Mouse (Mus musculus): Measurements from ENCODE around the gene Rims3.

Gene Rims3

GRCm38 (mm10) chr4:120849451-120849850, 5.2 kb upstream of the Rims3 start:
- DNase-seq (ENCODE audit: low spot score in 2 of 2), result no peak

DNA sequence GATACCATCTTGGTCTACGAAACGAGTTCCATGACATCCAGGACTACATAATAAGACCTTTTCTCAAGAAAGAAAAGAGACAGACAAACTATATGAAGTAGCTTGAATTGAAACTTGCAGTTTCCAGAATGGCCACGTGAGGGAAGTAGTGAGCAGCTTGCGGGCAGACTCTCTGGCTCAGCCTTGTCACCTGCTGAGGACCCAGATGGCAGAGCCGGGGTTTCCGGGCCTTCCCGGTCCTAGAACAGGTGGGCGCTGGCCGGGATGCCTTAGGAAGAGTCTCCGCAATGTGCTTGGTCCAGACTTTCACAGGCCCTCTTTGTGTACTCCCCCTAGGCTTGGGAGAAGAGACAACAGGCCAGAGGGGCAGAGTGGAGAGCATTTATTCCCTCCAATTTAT, 3.7 kb upstream of the Rims3 start:
- peak; percentile 83 to 91 for DNase-seq (ENCODE audit: low spot score in 2 of 2)

GRCm38 (mm10) chr4:120855360-120856060, 894 bp downstream of the Rims3 start:
- no peak for DNase-seq (ENCODE audit: low spot score in 2 of 2)

GRCm38 (mm10) chr4:120856376-120856775, 1.8 kb downstream of the Rims3 start:
- DNase-seq (ENCODE audit: low spot score in 2 of 2), result no peak

DNA sequence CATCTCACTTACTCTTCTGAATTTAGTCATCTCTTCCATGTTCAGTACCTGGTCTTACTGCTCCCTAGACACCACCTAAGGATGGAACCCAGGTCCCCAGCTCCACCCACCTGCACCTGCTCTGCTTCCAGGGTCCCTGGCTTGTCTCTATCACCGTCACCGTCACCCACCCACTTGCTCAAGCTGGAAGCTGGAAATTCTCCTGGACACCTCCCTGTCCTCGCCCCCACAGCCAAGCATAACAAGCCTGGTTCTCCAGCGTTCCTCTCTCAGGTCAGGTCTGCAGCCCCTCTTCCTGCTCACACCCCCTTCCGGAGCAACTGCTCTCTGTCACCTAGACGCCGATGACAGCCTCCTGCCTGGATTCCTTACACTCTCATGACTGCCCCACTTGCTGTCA, 5.2 kb downstream of the Rims3 start:
- no peak for DNase-seq (ENCODE audit: low spot score in 2 of 2)

DNA sequence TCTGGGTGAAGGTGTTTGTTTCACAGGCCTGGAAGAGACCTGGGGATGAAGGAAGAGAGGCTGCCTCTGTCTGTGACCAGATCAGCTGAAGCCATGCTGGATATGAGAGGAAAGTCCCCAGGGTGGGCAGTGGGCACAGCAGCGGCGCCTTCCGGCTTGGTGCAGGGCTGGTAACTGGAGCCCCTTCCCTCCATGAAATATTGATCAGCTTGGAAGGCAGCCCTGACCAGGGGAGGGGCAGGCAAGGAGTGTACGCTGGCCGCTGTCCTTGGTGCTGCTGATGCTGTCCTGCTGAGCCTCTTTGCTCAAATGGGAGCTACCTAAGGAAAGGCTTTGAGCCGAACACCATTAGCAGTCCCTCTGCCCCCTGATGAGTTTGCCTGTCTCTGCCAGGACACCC, 11.6 kb downstream of the Rims3 start:
- no peak for DNase-seq (ENCODE audit: low spot score in 2 of 2)

DNA sequence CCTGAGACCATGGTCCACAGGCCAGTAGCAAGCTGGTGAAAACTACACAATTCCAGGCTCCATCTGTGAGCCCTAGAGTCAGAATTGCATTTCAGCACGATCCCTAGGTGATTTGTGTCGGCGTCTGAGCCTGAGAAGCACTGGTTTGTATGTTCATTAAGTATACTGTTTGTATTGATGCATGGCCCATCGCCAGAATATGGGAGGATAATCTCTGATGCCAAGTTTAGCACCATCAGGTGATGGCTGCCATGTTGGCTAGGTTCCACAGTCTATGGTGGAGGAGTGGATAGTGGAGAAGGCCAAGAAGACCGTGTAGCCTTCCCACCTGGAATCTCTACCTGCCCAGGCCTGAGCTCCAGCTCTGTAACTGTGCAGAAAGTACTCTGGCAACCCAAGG, 13.6 kb downstream of the Rims3 start:
- no peak for DNase-seq (ENCODE audit: low spot score in 2 of 2)

DNA sequence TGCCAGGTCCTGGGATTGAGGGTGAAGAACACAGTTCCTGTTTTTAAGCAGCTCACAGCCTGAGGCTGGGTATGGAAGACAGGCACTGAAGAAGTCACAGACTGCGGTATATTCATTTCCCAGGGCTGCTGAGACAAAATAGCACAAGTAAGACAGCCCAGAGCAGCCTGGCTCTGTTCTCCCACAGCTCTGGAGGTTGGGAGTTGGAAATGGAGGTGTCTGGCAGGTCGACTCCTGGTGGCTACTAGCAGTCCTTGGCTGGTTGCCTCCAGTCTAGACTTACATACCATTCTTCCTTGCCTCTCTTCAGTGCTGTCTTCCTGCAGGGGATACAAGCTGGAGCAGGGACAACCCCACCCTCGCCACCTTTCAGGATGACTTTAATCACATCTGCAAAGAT, 14.4 kb downstream of the Rims3 start:
- DNase-seq (ENCODE audit: low spot score in 2 of 2), result no peak

DNA sequence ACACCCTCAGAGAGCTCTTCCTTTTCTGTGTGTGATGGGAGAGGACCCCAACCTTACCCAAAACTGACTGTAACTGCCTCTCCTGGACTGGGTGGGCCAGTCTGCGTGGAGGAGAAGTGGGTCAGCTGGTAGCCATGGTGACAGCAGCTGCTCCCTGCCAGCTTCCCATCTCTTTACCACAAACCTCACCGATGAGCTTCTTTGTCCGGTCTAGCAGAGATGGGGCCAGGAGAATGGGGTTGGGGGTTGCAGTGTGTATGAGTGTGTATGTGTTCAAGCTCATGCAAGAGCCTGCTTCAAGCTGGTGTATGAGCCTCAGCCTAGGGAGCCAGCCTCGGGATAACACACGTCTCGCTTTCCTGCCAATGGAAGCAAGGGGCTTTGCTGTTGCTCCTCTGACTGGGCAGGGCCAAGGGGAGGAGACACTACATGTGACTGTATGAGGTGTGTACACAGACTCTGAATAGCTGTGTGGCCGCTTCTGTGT, 15.7 kb downstream of the Rims3 start:
- no peak for DNase-seq (ENCODE audit: low spot score in 2 of 2)

DNA sequence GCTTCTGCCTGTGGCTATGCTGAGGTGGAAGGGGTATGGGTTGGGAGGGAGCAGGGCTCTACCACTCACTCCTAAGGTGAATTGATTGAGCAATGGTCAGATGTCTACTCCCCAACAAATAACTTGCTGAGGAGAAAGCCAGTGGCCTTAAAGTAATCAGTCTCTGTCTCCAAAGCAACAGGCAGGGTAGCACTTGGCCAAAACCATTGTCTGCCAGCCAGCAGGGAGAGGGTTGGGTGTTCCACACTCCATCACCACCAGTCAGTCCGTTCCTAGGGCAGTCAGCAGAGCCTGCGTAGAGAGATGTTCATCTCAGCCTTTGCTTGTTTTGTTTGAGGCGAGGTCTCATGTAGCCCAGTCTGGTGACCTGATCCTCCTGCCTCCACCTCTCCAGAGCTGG, 21.3 kb downstream of the Rims3 start:
- DNase-seq (ENCODE audit: low spot score in 2 of 2), result no peak

DNA sequence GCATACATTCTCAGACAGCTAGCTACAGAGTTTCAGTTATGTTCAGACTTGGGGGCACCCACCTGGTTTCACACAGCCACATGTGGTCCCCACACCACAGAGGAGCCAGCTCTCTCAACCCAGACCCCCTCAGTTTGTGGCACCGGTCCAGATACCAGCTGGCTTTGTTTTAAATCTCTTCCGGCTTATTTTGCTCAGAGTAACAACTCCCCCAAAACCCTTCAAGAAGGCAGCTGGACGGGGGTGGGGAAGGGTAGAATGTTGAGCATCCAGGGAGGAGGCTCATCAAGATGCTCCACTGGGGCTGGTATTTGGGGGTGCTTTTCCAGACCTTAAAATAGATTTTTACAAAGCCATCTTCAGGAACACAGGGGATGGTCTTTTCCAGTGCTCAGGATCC, 24.1 kb downstream of the Rims3 start:
- no peak for DNase-seq (ENCODE audit: low spot score in 2 of 2)

DNA sequence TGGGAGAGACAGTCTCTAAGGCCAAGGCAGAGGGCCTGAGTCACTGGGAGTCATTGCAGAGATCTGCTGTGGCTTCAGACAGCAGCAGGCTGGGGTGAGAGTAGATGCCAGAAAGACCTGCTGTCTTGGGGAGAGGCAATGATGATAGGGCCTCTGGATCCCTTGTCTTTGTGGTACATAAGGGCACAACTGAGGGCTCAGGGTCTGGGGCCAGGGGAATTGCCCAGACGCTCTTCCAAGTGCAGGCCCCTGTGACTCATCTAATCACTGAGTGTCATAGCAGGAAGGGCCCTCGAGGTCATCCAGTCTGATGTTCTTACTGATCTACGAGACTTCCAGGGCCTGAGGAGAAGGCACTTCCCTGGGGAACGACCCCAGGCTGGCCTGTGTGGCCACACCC, 24.8 kb downstream of the Rims3 start:
- no peak for DNase-seq (ENCODE audit: low spot score in 2 of 2)

DNA sequence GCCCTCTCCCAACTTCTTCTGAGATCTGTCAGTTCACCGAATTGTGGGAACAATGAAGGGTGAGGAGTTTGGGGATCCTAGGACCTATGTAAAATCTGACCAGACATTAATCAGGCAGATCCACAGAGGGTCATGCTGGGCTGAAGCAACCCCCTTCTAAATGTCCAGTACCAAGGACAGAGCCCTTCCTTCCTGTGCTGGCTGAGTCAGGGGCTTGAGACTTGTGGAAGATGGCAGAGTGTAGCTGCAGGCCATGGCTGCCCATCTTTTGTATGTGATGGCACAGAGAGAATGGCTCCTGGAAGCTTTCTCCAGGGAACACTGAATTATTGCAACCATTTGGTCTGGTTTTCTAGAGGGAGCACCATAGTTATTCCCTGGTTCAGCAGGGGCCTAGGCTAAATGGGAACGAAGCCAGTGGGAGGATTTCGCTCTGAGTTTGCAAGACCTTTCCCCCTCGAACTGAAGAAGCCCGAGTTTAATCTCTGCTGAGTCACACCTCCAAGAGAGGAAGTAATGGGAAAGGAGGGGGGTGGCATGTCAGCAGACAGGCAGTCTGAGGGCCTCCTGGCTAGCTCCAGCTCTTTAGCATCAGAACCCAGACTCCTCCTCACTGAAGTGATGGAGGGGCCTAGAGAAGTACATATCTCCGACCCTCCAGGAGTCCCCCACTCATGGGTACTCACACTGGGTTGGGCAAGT, 26.3 kb downstream of the Rims3 start:
- DNase-seq (ENCODE audit: low spot score in 2 of 2), result no peak

DNA sequence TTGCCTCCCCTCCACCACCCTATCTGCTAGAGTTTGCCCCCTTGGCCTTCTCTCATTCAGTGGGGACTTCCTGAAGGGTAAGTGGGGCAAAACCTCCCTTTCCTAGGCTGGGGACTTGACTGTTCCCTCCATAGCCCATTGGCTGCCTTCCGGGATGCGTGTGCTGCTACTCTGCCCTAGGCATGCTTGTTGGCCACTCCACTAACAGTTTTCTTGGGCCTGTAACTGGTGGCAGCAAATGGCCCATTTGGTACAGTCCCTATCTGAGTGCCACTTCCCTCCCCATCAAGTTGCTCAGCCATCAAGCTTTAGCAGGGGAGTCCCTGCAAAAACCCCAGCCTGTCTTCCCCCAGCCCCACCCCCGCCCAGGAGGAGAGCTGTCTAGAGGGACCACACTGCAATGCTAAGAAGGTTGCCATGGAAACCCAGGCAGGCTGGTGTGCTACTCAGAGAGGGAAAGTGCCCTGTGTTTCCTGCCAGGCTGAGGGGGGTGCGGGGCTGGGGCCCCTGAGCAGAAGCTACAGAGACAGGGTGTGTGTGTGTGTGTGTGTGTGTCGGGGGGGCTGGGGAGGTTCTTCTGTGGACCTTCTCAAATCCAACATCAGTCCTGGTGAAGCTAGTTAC, 27.5 kb downstream of the Rims3 start:
- DNase-seq (ENCODE audit: low spot score in 2 of 2), result no peak

DNA sequence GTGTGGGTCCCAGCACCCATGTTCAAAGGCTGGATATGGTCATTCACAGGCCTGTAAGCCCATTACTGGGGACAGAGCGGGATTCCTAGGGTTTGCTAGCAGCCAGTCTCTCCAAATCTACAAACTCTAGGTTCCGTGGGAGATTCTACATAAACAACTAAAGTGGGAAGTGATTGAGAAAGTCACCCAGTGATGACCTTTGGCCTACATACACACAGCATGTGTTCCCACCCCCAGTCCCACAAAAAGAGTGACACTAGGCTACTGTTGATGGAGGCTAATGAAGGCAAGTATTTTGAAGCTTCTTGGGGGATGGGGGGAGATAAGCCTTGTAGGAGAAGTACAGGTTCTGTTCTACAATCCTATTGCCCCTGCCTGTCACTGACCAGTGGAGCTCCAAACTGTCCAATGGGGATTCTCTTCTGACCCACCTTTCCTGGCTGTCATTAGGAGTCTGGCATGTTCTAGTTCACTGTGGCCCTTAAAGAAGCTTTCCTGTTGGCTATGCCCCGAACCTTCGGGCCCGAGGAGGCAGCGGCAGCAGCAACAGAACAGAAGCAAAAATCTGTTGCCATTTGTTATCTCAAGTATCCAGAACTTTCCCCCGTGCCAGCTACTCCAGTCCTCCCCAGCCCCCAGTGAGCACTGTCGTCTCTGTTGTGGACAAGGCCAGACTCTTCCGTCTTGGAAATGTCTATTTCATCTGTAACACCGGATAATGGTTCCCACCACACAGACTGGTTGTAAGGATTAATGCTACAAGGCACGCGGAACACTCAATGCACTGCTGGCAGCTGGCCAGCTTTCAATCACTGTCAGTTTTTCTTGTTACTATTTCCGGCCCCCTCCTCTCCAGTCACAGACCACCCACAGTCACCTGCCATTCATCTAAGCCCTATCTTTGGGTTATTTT, 30.8 kb downstream of the Rims3 start:
- peak in 1 of 2 experiments; percentile 14 for DNase-seq (ENCODE audit: low spot score in 2 of 2)

- DNase-seq (ENCODE audit: low spot score in 2 of 2), result no peak
Observed at GRCm38 (mm10) chr4:120886131-120886530, 31.5 kb downstream of the Rims3 start.

GRCm38 (mm10) chr4:120886811-120887210, 32.2 kb downstream of the Rims3 start:
- DNase-seq (ENCODE audit: low spot score in 2 of 2), result no peak

DNA sequence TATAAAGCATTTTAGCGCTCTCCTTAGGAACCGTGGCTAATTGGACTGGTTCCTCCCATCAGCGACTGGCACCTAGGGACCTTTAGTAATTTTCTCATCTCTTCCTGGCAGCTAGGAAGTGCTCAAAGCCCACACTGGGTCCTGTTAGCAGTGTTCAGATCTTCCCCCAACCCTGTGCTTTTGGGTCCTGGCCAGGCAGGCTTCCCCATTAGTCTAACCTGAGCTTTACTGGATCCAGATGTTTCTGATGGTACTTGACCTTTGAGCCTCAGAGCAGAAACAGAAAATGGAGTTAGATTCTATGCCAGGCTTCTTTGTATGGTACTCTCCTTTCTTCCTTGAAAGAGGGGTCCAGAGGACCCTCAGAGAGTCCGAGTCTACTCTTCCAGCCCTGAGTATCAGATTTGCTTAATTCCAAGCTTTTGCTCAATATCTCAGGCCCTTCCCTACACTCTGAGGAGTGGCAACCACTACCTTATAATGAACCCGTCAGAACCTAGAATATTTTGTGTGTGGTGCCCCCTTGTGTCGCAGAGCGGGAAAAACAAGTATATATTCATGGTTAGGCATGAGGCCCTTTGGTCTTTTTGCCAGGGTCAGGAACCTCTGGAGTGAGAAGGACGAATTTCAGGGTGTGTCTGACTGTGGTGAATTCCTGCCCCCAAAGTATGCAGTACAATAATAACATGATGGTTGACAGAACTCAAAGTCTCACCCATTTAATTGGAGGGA, 32.9 kb downstream of the Rims3 start:
- DNase-seq (ENCODE audit: low spot score in 2 of 2), result peak; percentile 55 to 66

GRCm38 (mm10) chr4:120888884-120889283, 34.3 kb downstream of the Rims3 start:
- DNase-seq (ENCODE audit: low spot score in 2 of 2), result no peak

DNA sequence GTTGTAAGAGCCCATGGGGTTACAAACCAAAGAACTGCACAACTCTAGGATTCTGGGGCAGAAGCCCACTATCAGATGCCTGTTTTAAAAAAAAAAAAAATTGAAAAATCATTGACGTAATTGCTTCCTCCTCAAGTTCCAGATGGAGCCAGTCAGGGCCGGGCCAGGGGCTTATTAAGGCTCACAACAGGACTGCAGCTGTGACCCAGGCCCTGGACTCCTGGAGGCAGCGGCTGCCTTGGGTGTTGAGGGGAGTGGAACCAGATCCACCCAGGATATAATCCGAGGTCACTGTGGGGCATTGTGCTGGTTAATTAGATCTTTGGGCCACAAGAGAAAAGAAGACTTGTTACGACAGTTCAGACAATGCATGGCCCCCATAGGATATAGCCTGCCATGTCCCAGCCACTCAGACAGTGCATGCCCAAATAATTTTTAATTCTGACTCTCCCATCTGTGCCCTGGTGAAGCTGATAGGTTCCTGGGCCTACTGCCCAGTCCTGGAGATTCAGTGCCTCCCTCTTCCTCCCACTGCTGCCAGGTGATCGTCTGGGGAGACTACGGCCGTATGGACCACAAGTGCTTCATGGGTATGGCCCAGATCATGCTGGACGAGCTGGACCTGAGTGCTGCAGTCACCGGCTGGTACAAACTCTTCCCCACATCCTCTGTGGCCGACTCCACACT, 36.3 kb downstream of the Rims3 start:
- DNase-seq (ENCODE audit: low spot score in 2 of 2), result no peak

GRCm38 (mm10) chr4:120891960-120892359, 37.3 kb downstream of the Rims3 start:
- no peak for DNase-seq (ENCODE audit: low spot score in 2 of 2)
